Mouse (Mus musculus) bone marrow macrophage, adult 2 months (primary cell): ENCODE results near the gene Gse1.

Experiments used
- CTCF ChIP-seq: IDR thresholded peaks from 2 replicates; pipeline ENCODE4 v1.5.1; 2012; ENCODE audit warnings: low read depth, mild to moderate bottlenecking, low read length, moderate library complexity
- POLR2A ChIP-seq: IDR thresholded peaks from 2 replicates; pipeline ENCODE4 v1.6.1; 2012; ENCODE audit warnings: mild to moderate bottlenecking, low read depth, low read length, borderline replicate concordance

DNA sequence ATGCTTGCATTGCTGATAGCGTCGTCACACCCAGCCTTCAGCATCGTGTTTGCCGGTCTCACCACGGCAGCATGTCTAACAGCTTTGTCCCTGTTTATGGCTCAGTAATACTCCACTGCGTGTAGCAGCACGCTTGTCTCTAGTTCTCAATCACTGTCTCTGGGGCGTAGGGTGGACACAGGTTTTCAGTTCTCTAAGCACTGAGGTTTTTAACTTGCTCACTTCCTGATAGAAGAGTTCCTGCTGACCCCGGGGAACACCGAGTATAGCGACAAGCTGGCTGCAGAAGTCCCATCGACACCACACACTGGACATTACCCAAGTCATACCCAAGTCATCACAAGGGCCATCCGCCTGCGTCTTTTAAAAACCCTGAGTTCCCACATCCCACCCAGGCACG, 207.5 kb downstream of the Gse1 start:
- no peak for TF ChIP-seq CTCF
- TF ChIP-seq POLR2A, result no peak
